Mouse (Mus musculus) spleen, postnatal 14 days (tissue): ENCODE results near the gene Gm49396.

Experiments used
- DNase-seq, 2 experiments: peaks; one replicate each; pipeline ENCODE4 v3.0.0; 2021 to 2022; ENCODE audit warnings: low spot score in 2 of 2

The Gm49396 gene

GRCm38 (mm10) chr7:30610043-30610442 lies 46.9 kb downstream of the Gm49396 start:
- DNase-seq = no peak

DNA sequence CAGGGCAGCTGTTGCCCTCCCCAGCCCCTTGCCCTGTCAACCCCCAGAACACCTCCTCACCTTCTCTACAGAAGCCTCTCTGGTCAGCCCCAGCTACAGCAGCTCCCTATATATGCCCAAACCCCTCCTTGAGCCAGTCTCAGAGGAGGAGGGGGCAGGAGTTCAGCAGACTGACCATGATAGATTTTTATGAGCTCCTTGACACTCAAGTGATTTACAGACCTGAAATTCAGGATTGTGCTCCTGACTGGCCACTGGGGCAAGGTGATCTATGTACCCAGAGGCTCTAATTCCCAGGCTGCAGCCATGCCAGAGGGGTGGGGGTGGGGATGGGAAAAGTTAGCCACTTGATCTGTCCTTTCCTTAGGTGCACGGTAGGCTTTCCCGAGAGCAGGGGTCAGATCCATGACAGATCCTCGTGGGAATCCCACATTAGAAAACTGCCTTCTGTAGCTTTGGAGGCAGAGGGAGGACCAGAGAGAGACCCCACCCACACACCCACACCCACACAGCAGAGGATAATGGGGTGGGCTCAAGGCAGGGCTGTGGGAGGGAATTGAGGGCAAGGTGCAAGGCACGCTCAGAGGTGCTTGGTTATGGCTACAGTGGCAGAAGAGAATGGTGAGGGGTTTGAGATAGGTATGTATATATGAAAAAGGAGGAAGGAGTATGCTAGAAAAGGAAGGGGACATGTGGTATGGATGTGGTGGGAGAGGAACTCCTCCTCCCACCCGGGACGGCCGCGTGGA lies 49.7 kb downstream of the Gm49396 start, which contains the start of gene Upk1a:
Upk1a (minus strand) TSS at position 194 of the 749 bp plus-strand sequence.
- DNase-seq = no peak

- peak in 1 of 2 experiments; percentile 67 for DNase-seq
Observed at GRCm38 (mm10) chr7:30613529-30614112, 50.5 kb downstream of the Gm49396 start.

GRCm38 (mm10) chr7:30614454-30614853 lies 51.3 kb downstream of the Gm49396 start:
- DNase-seq = no peak

GRCm38 (mm10) chr7:30615049-30615760 lies 52.1 kb downstream of the Gm49396 start:
- DNase-seq = no peak
